Mouse (Mus musculus) erythroid progenitor cell, adult 5-6 weeks (primary cell): ENCODE data around the gene Hist3h2a. TPM values are rescaled to one million over a fixed set of nuclear protein-coding genes. Genes with fewer than 3 reads are reported as not detected.

Experiments used
- ATAC-seq: replicated peaks from 2 replicates; pipeline ENCODE4 v1.8.0; 2016; ENCODE audit warnings: moderate number of reproducible peaks, mild to moderate bottlenecking, moderate TSS enrichment, inconsistent platforms; ENCODE audit not compliant: poor library complexity, low FRiP score, severe bottlenecking
- total RNA-seq, 2 experiments: library from RNA; stranded (forward) in 1 of 2; stranded (reverse) in 1 of 2; fragments of 150-400 nt in 1 of 2; fragments of 186-747, 209-891 nt in 1 of 2; gene quantifications; 2 replicates each; pipeline versions ENCODE4 v1.2.3 to v1.2.4; 2015 to 2017; ENCODE audit warnings: low replicate concordance in 2 of 2

The Hist3h2a gene
- total RNA-seq, 2 experiments from 2014 or later: 192 to 1,489 TPM

DNA sequence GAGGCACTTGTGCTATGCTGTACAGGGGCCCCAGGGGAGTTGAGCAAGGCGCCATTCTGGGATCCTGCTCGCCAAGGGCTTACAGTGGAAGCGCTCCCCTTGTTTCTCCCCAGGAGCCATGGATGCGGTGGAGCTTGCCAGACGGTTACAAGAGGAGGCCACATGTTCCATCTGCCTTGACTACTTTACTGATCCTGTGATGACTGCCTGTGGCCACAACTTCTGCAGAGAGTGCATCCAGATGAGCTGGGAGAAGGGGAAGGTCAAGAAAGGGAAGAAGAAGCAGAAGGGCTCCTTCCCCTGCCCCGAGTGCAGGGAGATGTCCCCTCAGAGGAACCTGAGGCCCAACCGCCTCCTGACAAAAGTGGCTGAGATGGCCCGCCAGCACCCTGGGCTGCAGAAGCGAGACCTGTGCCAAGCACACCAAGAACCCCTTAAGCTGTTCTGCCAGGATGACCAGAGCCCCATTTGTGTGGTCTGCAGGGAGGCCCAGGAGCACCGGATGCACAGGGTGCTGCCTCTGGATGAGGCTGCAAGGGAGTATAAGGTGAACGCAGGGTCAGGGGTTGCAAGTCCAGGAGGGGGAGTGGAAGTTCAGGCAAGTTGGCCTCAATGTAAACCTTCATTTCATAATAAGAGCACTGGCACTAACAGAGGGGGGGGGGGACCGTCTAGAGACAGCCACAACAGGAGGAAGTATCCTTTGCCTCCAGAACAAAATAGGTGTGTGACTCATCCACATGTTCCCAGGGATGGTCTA, 10.7 kb downstream of the Hist3h2a start:
- no peak for ATAC-seq

DNA sequence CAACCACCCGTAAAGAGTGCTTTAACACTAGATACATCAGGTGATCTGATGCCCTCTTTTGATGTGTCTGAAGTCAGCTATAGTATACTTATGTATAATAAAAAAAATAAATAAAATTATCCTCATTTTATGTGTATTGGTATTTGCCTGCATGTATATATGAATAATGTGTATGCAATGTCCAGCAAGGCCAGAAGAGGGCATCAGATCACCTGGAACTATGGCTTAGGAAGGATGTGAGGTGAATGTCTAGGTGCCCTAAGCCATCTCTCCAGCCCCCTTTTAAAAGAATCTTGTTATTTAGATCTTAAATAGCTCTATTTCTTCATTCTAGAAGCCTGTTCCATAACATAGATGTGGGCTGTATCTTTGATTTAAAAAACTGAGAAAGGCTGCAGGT, 12.9 kb downstream of the Hist3h2a start:
- peak; percentile 61; the same call in 1 of the 2 replicates for ATAC-seq

- ATAC-seq: no peak
These were observed 14.1 kb downstream of the Hist3h2a start for GRCm38 (mm10) chr11:58968551-58968950.

DNA sequence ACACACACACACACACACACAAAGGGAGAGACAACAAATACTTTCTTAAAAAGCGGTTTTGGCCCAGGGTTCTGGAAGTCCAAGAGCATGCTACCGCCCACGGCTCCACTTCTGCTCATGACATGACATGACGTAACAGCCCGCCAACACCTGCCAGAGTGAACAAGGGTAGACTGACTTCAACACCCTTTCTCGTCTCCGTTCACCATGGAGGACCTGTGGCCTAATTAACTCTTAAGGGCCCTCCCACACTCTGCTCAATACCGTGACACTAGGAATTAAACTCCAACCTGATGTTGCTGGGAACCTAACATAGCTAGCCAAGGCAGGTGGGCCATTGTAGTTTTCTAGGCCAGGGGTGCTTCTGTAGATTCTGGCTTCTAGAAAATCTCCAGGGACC, 14.5 kb downstream of the Hist3h2a start:
- no peak for ATAC-seq

GRCm38 (mm10) chr11:58969659-58970058, 15.2 kb downstream of the Hist3h2a start:
- no peak for ATAC-seq

DNA sequence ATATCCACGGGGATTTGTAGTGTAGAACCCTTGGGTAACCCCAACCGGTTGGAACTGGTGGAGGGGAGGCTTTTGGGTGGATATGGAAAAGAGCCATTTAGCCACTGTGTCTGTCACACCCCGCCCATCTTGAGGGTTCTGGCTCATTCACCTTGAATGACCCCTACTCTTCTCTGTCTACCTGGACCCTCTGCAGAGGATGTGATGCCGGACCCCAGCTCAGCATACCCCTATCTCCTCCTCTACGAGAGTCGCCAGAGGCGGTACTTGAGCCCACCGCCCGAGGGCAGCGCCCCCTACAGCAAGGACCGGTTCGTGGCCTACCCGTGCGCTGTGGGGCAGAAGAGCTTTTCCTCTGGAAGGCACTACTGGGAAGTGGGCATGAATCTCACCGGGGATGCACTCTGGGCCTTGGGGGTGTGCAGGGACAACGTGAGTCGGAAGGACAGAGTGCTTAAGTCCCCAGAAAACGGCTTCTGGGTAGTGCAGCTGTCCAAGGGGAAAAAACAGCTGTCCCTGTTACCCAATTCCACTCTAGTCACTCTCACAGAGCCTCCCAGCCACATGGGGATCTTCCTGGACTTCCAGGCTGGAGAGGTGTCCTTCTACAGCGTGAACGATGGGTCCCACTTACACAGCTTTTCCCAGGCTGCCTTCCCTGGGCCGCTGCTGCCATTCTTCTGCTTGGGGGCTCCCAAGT, 16.5 kb downstream of the Hist3h2a start:
- ATAC-seq: no peak

- ATAC-seq: no peak
These were observed 17.3 kb downstream of the Hist3h2a start for GRCm38 (mm10) chr11:58971796-58972195.

- no peak for ATAC-seq
These were observed 19.9 kb downstream of the Hist3h2a start for GRCm38 (mm10) chr11:58974414-58974813.

GRCm38 (mm10) chr11:58977150-58977549, 22.7 kb downstream of the Hist3h2a start:
- peak; percentile 78 for ATAC-seq

DNA sequence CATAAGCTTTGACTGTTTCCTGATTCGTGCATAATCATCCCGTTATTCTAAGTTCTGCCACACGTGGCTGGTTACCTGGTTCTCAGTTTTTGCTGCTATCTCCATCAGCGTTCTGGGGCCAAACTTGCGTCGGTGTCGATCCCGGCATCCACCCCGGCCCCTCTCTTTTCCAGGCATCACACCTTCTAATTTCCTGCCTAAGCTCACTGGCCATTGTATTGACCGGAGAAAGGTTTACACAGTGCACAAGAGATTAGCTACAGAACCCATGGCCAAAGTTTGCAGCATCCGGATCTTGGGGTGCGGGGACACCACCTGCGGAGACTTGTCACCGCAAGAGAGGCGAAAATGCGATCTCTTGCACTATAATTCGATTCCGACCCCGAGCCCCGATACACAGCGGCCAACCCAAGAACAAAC, 23.1 kb downstream of the Hist3h2a start:
- peak; percentile 27 for ATAC-seq

GRCm38 (mm10) chr11:58978027-58978705, 23.7 kb downstream of the Hist3h2a start, which contains the start of gene Trim11:
Trim11 (plus strand) TSS chr11:58978093.
- ATAC-seq: peak; percentile 42

GRCm38 (mm10) chr11:58978706-58979030, 24.2 kb downstream of the Hist3h2a start:
- ATAC-seq: peak; percentile 7; the same call in 1 of the 2 replicates

GRCm38 (mm10) chr11:58979183-58979582, 24.7 kb downstream of the Hist3h2a start:
- ATAC-seq: no peak

GRCm38 (mm10) chr11:58979661-58980060, 25.2 kb downstream of the Hist3h2a start:
- ATAC-seq: no peak

DNA sequence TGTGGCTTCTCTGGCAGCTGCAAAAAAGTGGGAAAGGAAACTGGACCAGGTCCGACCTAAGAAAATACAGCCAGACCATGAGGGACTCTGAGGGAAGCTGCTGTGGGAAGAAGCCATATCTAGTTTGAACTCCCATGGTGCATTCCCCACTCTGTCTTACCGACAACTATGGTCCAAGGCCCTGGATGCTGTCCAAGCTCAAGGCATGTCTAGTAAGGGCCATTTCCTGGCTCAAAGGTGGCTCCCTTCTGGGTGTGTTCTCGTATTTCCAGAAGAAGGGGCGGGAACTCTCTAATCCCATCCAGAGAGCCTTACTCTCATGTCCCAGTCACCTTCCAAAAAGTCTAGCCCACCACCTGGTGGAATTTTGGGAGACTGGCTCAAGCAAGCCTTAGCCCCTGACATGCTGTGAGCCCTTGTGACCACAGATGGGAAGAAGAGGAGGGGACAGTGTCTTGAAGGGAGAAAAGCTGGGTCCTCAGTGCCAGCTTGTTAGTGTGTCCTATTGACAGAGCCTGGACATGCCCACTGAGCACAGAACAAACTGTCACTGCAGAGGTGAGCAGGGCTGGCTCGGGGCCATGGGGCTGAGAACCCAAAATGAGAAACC, 26.0 kb downstream of the Hist3h2a start:
- ATAC-seq: no peak

GRCm38 (mm10) chr11:58981541-58982447, 27.3 kb downstream of the Hist3h2a start:
- ATAC-seq: peak; percentile 60

- ATAC-seq: no peak
These were observed 28.1 kb downstream of the Hist3h2a start for GRCm38 (mm10) chr11:58982471-58983097.

- ATAC-seq: no peak
These were observed 29.3 kb downstream of the Hist3h2a start for GRCm38 (mm10) chr11:58983691-58984341.
